Mouse (Mus musculus) cortical plate, adult 2 months (tissue): ENCODE results near the gene Gemin8.

Source experiments
- CTCF ChIP-seq: fragments of 200-500 bp; IDR thresholded peaks from 2 replicates; pipeline ENCODE4 v1.5.1; 2011; ENCODE audit warnings: mild to moderate bottlenecking, control low read depth, low read length; ENCODE audit not compliant: insufficient read depth; ENCODE audit errors: extremely low read depth
- POLR2A ChIP-seq: fragments of 200-500 bp; IDR thresholded peaks from 2 replicates; pipeline ENCODE4 v1.6.1; 2011; ENCODE audit warnings: mild to moderate bottlenecking, low read length, control low read depth; ENCODE audit not compliant: insufficient read depth; ENCODE audit errors: extremely low read depth

DNA sequence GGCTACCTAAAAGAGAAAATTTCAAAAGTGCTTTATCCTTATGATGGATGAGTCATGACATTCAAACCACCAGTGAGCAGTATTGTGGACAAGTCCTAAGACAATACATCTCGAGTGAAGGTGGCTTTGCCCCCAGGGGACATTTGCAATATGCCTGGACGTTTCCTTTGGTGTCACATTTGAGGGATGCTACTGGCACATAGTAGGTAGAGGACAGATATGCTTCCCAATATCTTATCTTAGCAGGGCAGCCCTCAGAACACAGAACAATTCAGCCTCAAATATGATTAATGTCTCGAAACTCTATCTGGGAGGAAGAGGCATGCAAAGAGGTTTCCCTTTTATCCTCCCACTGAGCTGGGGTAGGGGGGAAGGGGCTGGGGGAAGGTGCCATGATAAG lies 2.3 kb upstream of the Gemin8 start:
- TF ChIP-seq CTCF = no peak
- TF ChIP-seq POLR2A = no peak
